Mouse (Mus musculus) stomach, embryonic 16.5 days (tissue): ENCODE results near the gene Ntn1. TPM values are rescaled to one million over a fixed set of nuclear protein-coding genes. Genes with fewer than 3 reads are reported as not detected.

Experiments used
- ATAC-seq: fragments of 200-750 bp; cut with Nextera tagmentation; 2 replicates; pipeline ENCODE4 v1.8.0; 2017; ENCODE audit warnings: moderate number of reproducible peaks, moderate TSS enrichment; ENCODE audit not compliant: insufficient read depth, low FRiP score
- H3K27ac ChIP-seq: fragments of 300-500 bp; sonication (generic); 2 replicates; pipeline ENCODE4 v1.5.1; 2014; ENCODE audit warnings: low read length
- H3K27me3 ChIP-seq: fragments of 300-500 bp; sonication (generic); 2 replicates; pipeline ENCODE4 v1.6.1; 2014; ENCODE audit warnings: low read length, control low read depth, mixed read lengths; ENCODE audit not compliant: control insufficient read depth, insufficient read depth
- H3K36me3 ChIP-seq: fragments of 300-500 bp; sonication (generic); 2 replicates; pipeline ENCODE4 v1.6.1; 2014; ENCODE audit warnings: low read length; ENCODE audit not compliant: control insufficient read depth, insufficient read depth
- H3K4me1 ChIP-seq: fragments of 300-500 bp; sonication (generic); 2 replicates; pipeline ENCODE4 v1.6.1; 2014; ENCODE audit warnings: low read length, control low read depth, mixed read lengths; ENCODE audit not compliant: control insufficient read depth, insufficient read depth
- H3K4me2 ChIP-seq: fragments of 300-500 bp; sonication (generic); 2 replicates; pipeline ENCODE4 v1.6.1; 2014; ENCODE audit warnings: low read depth, low read length, mixed read lengths
- H3K4me3 ChIP-seq: fragments of 300-500 bp; sonication (generic); replicated peaks from 2 replicates; pipeline ENCODE4 v1.5.1; 2014; ENCODE audit warnings: mild to moderate bottlenecking, low read length
- H3K9ac ChIP-seq: fragments of 300-500 bp; sonication (generic); 2 replicates; pipeline ENCODE4 v1.6.1; 2014; ENCODE audit warnings: low read length
- H3K9me3 ChIP-seq: fragments of 300-500 bp; sonication (generic); replicated peaks from 2 replicates; pipeline ENCODE4 v1.6.1; 2016; ENCODE audit warnings: low read length, control low read depth; ENCODE audit not compliant: control insufficient read depth
- WGBS: fragments of 180-500 bp; shearing (Covaris S2); extraction: QIAGEN DNeasy Blood & Tissue Kit; methylation state at CpG from one replicate; pipeline ENCODE4 v1.1.7; 2014; 5-methylcytosine and 5-hydroxymethylcytosine counted together
- microRNA-seq: library from miRNA; unstranded; fragments of <30 nt; microRNA quantifications from one replicate; pipeline ENCODE4, GENCODE M21; 2016
- polyA plus RNA-seq: library from polyadenylated mRNA; unstranded; fragments of >200 nt; fragmentation: Nextera tagmentation; extraction: Ambion mirVana; gene quantifications from 2 replicates; pipeline ENCODE4 v1.2.1, GENCODE M21; 2015

Gene Ntn1
- polyA plus RNA-seq, 1 experiment from 2014 or later, result 13.5 TPM

DNA sequence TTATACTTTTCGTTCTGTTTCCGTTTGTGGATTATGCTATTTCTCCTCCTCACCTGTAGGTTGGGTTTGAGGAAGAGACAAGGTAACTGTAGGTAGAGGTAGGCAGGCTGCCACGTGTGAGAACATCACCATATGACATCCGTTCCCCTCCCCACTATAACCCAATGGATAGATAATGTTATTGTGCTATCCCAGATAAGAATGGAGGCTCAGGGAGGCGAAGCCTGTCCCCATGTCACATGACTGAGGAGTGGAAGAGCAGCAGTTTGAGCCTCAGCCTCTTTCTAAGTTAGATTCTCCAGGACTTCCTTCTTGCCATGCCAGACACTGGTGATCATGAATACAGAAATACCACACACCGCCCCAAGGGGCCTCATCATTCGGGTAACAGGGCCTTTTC is 223.2 kb downstream of the Ntn1 start:
- 82% methylated on average over 7 of the region's 7 CpGs for WGBS
- Histone ChIP-seq H3K9ac (no peak overlapping the region), H3K4me1 (peaks cover 11% of the 10 kb centered on the region), H3K27ac (peak overlapping the region; percentile 57), H3K4me3 (no peak overlapping the region), H3K9me3 (no peaks in the 10 kb centered on the region), H3K27me3 (no peaks in the 10 kb centered on the region), H3K4me2 (no peak overlapping the region), H3K36me3 (no peaks in the 10 kb centered on the region)
- ATAC-seq, result no peak

DNA sequence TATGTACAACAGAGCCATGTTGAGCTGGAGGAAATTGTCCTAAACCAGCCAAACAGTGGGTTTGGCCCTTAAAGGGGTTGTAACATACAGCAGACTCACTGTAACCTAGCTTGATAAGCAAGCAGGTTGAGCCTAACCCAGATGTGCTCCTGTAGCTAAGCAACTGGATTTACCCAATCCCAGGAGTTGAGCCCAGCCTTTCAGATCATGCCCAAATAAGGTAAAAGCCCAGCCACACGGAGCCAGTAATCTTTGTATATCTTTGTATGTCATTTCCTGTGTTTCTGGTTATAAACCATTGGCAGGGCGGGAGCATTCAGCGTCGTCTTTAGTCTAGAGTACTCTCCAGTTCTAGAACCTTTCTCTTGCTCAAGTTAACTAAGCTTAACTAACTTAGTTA is 224.1 kb downstream of the Ntn1 start:
- H3K27me3 ChIP-seq, result no peaks in the 10 kb centered on the region
- peaks cover 11% of the 10 kb centered on the region for H3K4me1 ChIP-seq
- H3K4me3 ChIP-seq, result no peak overlapping the region
- peak; percentile 63; the same call in 1 of the 2 replicates for ATAC-seq
- WGBS, result 53% methylated on average over 4 of the region's 4 CpGs
- H3K9me3 ChIP-seq, result no peaks in the 10 kb centered on the region
- H3K4me2 ChIP-seq, result no peak overlapping the region
- no peaks in the 10 kb centered on the region for H3K36me3 ChIP-seq
- no peak overlapping the region for H3K9ac ChIP-seq
- H3K27ac ChIP-seq, result peak overlapping the region; percentile 16; the same call in 1 of the 2 replicates

DNA sequence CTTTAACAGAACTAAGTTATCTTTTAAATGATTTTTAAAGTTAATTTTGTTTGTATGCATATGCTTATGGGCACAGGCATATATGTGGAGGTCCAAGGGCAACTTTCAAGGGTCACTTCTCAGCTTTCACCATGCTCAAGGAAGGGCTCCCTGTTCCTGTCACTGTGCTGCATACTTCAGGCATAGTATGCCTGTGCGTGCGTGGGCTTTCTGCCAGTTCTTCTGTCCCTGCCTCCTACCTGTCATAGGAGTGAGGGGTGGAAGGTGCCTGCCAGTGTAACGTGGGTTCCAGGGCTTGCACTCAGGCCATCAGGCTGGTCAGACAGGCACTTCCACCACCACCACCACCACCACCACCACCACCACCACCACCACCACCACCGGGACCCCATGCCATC is 228.0 kb downstream of the Ntn1 start:
- Histone ChIP-seq H3K4me2 (no peak overlapping the region), H3K27me3 (no peaks in the 10 kb centered on the region), H3K9me3 (no peaks in the 10 kb centered on the region), H3K4me3 (no peak overlapping the region), H3K36me3 (no peaks in the 10 kb centered on the region), H3K27ac (peak overlapping the region; percentile 35; the same call in 1 of the 2 replicates), H3K9ac (no peak overlapping the region), H3K4me1 (peaks cover 11% of the 10 kb centered on the region)
- 59% methylated on average over 4 of the region's 4 CpGs for WGBS
- no peak for ATAC-seq

DNA sequence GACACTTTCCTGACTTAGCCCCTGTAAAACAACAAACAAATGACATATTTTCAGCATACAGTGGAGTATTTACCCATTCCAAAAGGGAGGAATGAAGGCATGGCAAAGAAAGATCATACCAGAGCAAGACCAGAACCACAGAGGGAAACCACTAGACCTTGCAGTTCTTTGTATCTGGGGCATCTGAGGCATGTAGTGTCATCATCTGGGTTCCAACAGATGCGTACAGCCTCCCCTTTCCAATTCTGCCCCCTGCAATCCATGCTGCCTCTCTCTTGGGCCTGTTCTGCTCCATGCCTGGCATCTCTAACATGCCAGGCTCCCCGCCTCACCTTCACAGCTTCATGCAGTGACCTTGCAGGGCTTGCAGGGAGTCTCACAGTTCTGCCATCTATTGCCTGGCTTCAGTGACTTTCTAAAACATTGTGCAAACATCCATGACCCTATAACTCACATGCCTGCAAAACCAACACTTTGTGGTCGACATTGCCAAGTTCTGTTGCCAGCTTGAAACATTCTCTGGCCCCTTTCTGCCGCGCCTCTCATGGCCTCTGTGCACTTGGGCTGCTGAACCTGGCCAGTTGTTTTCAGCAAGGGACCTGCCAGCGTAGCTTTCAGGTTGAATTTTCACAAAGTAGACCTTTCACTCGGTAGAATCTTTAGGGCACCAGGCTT is 228.5 kb downstream of the Ntn1 start:
- Histone ChIP-seq H3K27ac (0 out of 2 replicates have a peak overlapping the region, but pooled peaks have one; percentile 35), H3K9ac (no peak overlapping the region), H3K4me3 (no peak overlapping the region), H3K4me2 (no peak overlapping the region), H3K9me3 (no peaks in the 10 kb centered on the region), H3K27me3 (no peaks in the 10 kb centered on the region), H3K4me1 (peaks cover 11% of the 10 kb centered on the region), H3K36me3 (no peaks in the 10 kb centered on the region)
- ATAC-seq, result no peak
- WGBS, result 78% methylated on average over 7 of the region's 7 CpGs

GRCm38 (mm10) chr11:68168427-68168826 is 232.2 kb downstream of the Ntn1 start:
- ATAC-seq, result no peak
- WGBS, result 79% methylated on average over 4 of the region's 4 CpGs
- Histone ChIP-seq H3K4me2 (no peak overlapping the region), H3K36me3 (no peaks in the 10 kb centered on the region), H3K27ac (no peak overlapping the region), H3K27me3 (no peaks in the 10 kb centered on the region), H3K9me3 (no peaks in the 10 kb centered on the region), H3K4me3 (no peak overlapping the region), H3K9ac (no peak overlapping the region), H3K4me1 (peaks cover 3% of the 10 kb centered on the region; the same call in 1 of the 2 replicates)

DNA sequence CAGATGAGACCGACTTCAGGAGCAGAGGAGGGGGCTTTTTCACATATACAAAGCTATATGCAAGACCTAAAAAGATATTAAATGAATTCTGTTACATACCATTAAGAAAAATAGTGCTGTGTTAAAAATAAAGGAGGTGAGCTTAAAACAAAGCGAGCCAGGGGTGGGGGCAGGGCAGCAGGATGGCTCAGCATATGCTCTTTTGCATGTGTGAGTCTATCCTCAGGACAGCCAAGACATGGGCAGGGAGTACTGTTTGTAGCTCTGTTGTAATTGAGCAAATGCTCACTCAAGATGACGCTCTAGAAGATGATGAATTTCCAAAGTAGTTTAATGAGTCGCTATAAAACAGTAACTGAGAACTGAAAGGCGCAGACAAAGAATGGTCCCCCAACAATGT is 236.2 kb downstream of the Ntn1 start:
- Histone ChIP-seq H3K4me3 (no peak overlapping the region), H3K9me3 (0 out of 2 replicates have a peak, but pooled peaks cover 2% of the 10 kb centered on the region), H3K27ac (no peak overlapping the region), H3K36me3 (no peaks in the 10 kb centered on the region), H3K9ac (no peak overlapping the region), H3K27me3 (no peaks in the 10 kb centered on the region), H3K4me1 (no peaks in the 10 kb centered on the region), H3K4me2 (no peak overlapping the region)
- 87% methylated on average over 5 of the region's 5 CpGs for WGBS
- no peak for ATAC-seq

DNA sequence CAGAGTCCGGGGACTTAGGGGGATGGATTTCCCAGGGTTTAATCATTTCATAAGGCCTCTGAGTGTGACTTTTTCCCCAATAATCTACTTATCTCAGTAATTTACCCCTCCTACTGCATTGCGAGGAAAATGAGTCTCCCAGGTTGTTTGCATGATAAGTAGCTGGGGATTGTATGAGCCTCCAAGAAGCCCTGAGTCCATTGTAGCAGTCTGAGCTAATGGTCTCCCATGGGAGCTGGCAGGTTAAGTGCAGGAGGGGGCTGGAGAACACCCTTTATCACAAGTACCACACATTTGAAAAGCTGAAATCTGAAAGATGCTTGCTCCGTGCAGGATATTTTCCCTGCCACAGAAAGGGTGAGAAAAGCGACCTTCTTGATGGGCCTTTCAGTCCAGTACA is 240.8 kb downstream of the Ntn1 start:
- no peak for ATAC-seq
- H3K4me1 ChIP-seq, result no peaks in the 10 kb centered on the region
- 0 out of 2 replicates have a peak, but pooled peaks cover 2% of the 10 kb centered on the region for H3K9me3 ChIP-seq
- no peak overlapping the region for H3K4me2 ChIP-seq
- WGBS, result 77% methylated on average over 4 of the region's 4 CpGs
- H3K9ac ChIP-seq, result no peak overlapping the region
- H3K27me3 ChIP-seq, result no peaks in the 10 kb centered on the region
- no peak overlapping the region for H3K4me3 ChIP-seq
- no peaks in the 10 kb centered on the region for H3K36me3 ChIP-seq
- H3K27ac ChIP-seq, result no peak overlapping the region

Small RNA genes within 50 kb of the gene (microRNA-seq; reads per million reads assigned to microRNA genes)
- gene Mir6406, result not detected

Other genes starting within 250 kb of the Ntn1 start
- gene Pik3r5, start 31.3 kb upstream of the Ntn1 start, polyA plus RNA-seq, result 0.65 and 0.79 TPM in 2 replicates
- gene Pik3r6, start 102.2 kb upstream of the Ntn1 start, polyA plus RNA-seq, result 3.2 and 3.8 TPM in 2 replicates
- gene Mfsd6l, start 155.4 kb upstream of the Ntn1 start, polyA plus RNA-seq, result 2.0 and 2.8 TPM in 2 replicates
- 0.41 and 0.49 TPM in 2 replicates for gene Ccdc42, start 186.2 kb upstream of the Ntn1 start, polyA plus RNA-seq